Mouse (Mus musculus): ENCODE measurements around the gene Sh3rf3.

The Sh3rf3 gene

DNA sequence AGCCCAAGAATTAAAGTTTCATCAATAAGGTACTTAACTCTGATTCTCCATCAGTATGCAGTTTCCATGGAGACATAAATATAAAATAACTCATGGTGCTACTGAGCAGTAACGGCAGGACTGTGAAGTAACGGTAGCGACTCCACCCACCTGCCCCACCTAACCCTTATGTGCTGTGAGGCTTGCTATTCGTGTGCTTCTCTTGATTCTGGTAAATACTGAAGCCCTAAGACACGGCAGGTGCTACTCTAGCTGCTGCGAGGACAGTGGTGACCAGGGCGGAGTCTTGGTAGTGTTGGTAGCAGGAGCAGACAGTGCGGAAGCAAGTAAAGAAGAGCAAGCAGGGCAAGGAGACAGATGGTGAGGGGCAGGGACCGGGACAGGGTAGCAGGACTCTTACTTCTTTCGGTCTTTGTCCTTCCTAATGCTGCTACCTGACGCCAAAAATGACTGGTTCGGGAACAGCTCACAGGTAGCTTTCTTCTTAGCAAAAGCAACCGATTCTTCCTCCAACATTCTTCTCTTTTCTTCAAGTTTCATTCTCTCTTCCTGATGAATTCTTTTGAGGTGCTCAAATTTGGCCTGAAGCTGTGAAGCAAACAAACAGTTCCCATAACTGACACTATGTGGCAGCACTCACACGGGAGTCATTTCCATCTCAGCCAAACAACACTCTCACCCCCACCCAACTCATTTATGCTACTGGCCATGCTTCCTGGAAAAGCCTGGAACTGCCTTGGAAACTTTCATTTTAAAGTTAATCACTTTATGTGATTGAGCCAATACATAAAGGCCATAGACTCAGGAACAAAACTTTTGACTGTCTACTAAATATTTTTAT, 353.2 kb downstream of the Sh3rf3 start:
- no peak for DNase-seq (ENCODE audit: low read depth, low spot score)

DNA sequence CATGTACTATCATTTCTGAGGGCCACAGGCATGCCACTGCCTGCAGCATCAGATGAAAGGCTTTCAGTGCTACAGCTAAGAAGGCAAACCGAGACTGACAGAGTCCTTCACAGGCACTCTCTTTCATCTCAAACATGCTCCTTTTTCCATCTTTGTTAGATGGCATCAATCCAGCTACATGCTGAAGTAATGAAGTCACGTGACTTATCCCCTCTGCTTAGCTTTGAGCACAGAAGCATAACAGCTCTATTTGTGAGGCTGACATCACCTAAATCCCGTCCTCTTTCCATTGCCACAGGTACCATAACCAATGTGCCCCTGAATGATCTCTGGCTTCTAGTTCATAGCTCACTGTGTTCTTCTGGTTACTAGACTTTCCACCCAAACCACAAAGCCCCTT, 357.9 kb downstream of the Sh3rf3 start:
- no peak for DNase-seq (ENCODE audit: low read depth, low spot score)

GRCm38 (mm10) chr10:59172539-59172938, 359.4 kb downstream of the Sh3rf3 start:
- DNase-seq (ENCODE audit: low read depth, low spot score) = no peak

DNA sequence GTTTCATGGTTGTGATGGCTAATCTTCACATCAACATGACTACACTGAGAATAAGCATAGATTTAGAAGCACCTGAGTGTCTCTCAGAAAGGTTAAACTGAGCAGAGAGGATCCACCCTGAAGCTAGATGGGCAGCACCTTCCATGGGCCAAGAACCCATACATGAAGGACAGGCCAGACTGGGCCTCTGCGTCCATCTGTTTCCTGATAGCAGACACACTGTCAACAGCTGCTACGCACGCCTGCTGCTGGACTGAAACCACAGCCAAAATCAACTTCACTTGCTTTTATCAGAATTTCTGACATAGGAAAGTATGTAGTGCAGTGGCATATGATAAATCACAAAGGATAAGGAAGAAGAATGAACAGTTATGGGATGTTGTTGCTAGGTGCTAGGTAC, 366.5 kb downstream of the Sh3rf3 start:
- no peak for DNase-seq (ENCODE audit: low read depth, low spot score)

DNA sequence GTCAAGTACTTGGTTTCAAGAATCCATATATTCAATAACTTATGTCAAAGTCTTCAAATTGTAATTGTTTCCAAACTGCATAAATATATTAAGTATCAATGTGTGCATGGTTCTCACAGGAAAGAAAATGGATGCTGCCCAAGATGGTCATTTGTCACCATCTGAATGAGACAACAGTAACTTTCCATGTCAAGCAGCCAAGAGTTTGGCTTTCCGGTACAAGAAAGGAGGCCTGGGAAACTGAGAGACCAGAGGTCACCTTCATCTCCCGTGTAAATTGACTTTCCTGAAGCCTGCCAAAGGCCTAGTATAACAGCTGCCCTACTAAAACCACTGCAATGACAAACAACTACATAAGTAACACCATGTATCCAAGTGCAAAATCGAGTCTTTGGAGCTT, 369.1 kb downstream of the Sh3rf3 start:
- DNase-seq (ENCODE audit: low read depth, low spot score) = no peak
